Mouse (Mus musculus): ENCODE measurements around the gene Tada1. TPM values are rescaled to one million over a fixed set of nuclear protein-coding genes. Genes with fewer than 3 reads are reported as not detected.

Gene Tada1
- total RNA-seq (2023), result 10 to 100 TPM; 20.0 to 24.9 TPM

DNA sequence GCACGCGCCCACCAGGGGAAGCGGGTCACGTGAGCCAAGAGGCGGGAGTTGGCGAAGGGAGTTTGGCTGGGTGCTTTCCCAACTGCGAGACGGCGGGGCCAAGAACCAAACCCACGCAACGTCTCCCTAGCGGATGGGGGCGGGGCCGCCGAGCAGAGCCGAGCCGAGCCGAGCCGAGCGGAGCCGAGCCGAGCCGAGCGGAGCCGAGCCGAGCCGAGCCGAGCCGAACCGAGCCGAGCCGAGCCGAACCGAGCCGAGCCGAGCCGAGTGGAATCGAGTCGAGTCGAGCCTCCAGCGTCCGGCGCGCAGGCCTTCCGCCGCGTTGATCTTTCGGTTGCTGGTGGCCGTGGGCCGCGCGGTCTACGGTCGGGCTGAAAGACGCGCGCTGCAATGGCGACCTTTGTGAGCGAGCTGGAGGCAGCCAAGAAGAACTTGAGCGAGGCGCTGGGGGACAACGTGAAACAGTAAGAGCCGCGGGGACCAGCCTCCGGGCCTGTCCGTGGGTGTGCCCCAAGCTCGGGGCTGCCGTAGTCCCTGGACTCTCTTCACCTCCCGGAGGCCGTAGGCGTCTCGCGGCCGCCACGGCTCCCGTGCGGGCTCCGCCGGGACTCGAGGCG is at the start of gene Tada1:
Gene Tada1, plus strand, starts transcription at position 85 of the 617 bp plus-strand sequence.

GRCm38 (mm10) chr1:166409701-166410220 is 30.9 kb downstream of the Tada1 start, which contains the start of gene Pogk:
TSS of gene Pogk (minus strand) at chr1:166409863.

Other genes starting within 250 kb of the Tada1 start
- gene Gpa33, start 248.9 kb upstream of the Tada1 start, total RNA-seq (2023), result not detected
- not detected for gene Mael, start 140.3 kb upstream of the Tada1 start, total RNA-seq (2023)
- under 1 TPM in 1 of 2 experiments, not detected in 1; 0.11 TPM for gene Ildr2, start 125.0 kb upstream of the Tada1 start, total RNA-seq (2023)
- gene Pogk, start 30.8 kb downstream of the Tada1 start, total RNA-seq (2023), result 1 to 10 TPM; 2.8 to 4.5 TPM
- not detected for gene Gm4846, start 118.5 kb downstream of the Tada1 start, total RNA-seq (2023)